Mouse (Mus musculus): ENCODE results near the gene Smurf2. TPM values are rescaled to one million over a fixed set of nuclear protein-coding genes. Genes with fewer than 3 reads are reported as not detected.

Smurf2 gene
- polyA plus RNA-seq, 1 experiment = 13.0 TPM

DNA sequence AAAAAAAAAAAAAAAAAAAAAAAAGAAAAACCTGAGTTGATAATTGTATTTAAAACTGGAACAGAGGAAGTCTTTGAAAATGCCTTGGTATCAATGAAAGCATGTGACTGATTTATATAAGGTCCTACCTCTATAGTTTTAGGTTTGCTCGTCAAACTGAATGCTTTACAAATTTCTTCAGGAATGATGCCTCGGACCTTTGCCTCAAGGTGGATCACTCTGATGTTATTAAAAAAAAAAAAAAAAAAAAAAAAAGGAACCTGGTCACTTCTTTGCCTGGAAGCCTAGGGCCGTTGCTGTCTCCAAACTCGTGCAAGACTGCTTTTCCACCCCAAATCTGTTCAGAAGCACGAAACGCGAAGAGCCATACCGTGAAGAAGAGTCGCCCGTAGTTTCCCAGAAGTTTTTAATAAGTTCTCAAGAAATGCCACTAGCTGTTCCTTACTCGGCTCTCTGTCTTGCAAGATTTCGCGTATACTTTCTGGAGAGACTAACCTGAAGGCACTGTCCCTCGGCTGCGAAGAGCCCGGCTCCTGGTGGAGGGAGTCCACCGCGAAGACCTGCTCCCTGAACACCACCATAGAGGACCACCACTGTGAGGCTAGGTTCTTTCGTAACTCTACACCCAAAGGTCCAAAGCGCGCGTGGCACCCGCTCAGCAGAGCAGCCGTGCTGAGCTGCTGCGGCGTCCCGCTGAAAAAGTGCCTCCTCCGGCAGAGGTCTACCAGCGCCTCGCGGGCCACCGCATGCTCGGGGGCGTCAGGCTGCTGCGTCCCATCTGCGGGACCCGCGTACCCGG lies 141.7 kb downstream of the Smurf2 start:
- peaks cover 55% of the 10 kb centered on the region for H3K79me2 ChIP-seq (ENCODE audit: control insufficient read depth, insufficient read depth)
- peak overlapping the region; percentile 74 for H3K4me3 ChIP-seq (ENCODE audit: insufficient read depth, poor library complexity, severe bottlenecking)
- H3ac ChIP-seq (ENCODE audit: control insufficient read depth, insufficient read length, low read depth) = peak overlapping the region; percentile 87
- H3K36me3 ChIP-seq (ENCODE audit: control insufficient read depth, insufficient read depth) = peaks cover 77% of the 10 kb centered on the region
- TF ChIP-seq MYOG (IDR thresholded peaks at IDR 0.05; ENCODE audit: control insufficient read depth, extremely low read depth, insufficient read length) (no peak), MAX (IDR thresholded peaks at IDR 0.05) (peak; percentile 58), CEBPB (IDR thresholded peaks at IDR 0.05; ENCODE audit: low read depth) (no peak)
- no peaks in the 10 kb centered on the region for H3K27me3 ChIP-seq (ENCODE audit: control insufficient read depth, insufficient read depth, insufficient read length)
- H3K79me3 ChIP-seq (ENCODE audit: low read depth) = peaks cover 24% of the 10 kb centered on the region

DNA sequence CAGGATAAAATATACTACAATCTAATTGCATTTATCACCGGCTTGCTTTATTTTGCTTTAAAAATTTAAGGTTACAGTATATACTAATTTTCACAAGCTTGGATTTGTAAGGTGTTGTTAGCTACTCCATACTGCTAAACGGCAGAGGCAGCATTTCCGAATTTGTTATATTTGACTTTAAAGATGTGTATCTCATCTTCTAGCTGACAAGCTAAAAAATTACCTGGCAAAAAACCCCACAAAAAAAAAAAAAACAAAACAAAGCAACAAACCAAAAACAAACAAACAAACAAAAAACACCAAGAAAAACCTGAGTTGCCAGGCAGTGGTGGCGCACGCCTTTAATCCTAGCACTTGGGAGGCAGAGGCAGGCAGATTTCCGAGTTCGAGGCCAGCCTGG lies 142.4 kb downstream of the Smurf2 start:
- peaks cover 48% of the 10 kb centered on the region for H3K79me2 ChIP-seq (ENCODE audit: control insufficient read depth, insufficient read depth)
- H3K36me3 ChIP-seq (ENCODE audit: control insufficient read depth, insufficient read depth) = peaks cover 77% of the 10 kb centered on the region
- H3K27me3 ChIP-seq (ENCODE audit: control insufficient read depth, insufficient read depth, insufficient read length) = no peaks in the 10 kb centered on the region
- peak overlapping the region; percentile 74 for H3K4me3 ChIP-seq (ENCODE audit: insufficient read depth, poor library complexity, severe bottlenecking)
- H3K79me3 ChIP-seq (ENCODE audit: low read depth) = peaks cover 17% of the 10 kb centered on the region
- H3ac ChIP-seq (ENCODE audit: control insufficient read depth, insufficient read length, low read depth) = no peak overlapping the region
- TF ChIP-seq CEBPB (IDR thresholded peaks at IDR 0.05; ENCODE audit: low read depth) (no peak), MYOG (IDR thresholded peaks at IDR 0.05; ENCODE audit: control insufficient read depth, extremely low read depth, insufficient read length) (no peak), MAX (IDR thresholded peaks at IDR 0.05) (no peak), USF1 (IDR thresholded peaks at IDR 0.05; ENCODE audit: low read depth) (no peak), MYOD1 (IDR thresholded peaks at IDR 0.05; ENCODE audit: control insufficient read depth, insufficient read length, low read depth) (no peak), FOSL1 (IDR thresholded peaks at IDR 0.05; ENCODE audit: insufficient read depth, low read length, poor library complexity, severe bottlenecking) (no peak), CTCF (IDR thresholded peaks at IDR 0.05; ENCODE audit: control insufficient read depth, insufficient read depth, insufficient read length) (no peak)

- Histone ChIP-seq H3K27me3 (ENCODE audit: control insufficient read depth, insufficient read depth, insufficient read length) (no peaks in the 10 kb centered on the region), H3K79me3 (ENCODE audit: low read depth) (peaks cover 11% of the 10 kb centered on the region), H3K4me3 (ENCODE audit: insufficient read depth, poor library complexity, severe bottlenecking) (no peak overlapping the region), H3K79me2 (ENCODE audit: control insufficient read depth, insufficient read depth) (peaks cover 41% of the 10 kb centered on the region), H3ac (ENCODE audit: control insufficient read depth, insufficient read length, low read depth) (no peak overlapping the region), H3K36me3 (ENCODE audit: control insufficient read depth, insufficient read depth) (peaks cover 77% of the 10 kb centered on the region)
- TF ChIP-seq FOSL1 (IDR thresholded peaks at IDR 0.05; ENCODE audit: insufficient read depth, low read length, poor library complexity, severe bottlenecking) (no peak), CTCF (IDR thresholded peaks at IDR 0.05; ENCODE audit: control insufficient read depth, insufficient read depth, insufficient read length) (no peak), CEBPB (IDR thresholded peaks at IDR 0.05; ENCODE audit: low read depth) (no peak), MYOG (IDR thresholded peaks at IDR 0.05; ENCODE audit: control insufficient read depth, extremely low read depth, insufficient read length) (no peak), USF1 (IDR thresholded peaks at IDR 0.05; ENCODE audit: low read depth) (no peak)
These were observed 143.1 kb downstream of the Smurf2 start for GRCm38 (mm10) chr11:106777395-106777794.

- Histone ChIP-seq H3K27me3 (ENCODE audit: control insufficient read depth, insufficient read depth, insufficient read length) (no peaks in the 10 kb centered on the region), H3K4me3 (ENCODE audit: insufficient read depth, poor library complexity, severe bottlenecking) (no peak overlapping the region), H3K79me3 (ENCODE audit: low read depth) (peaks cover 11% of the 10 kb centered on the region), H3K36me3 (ENCODE audit: control insufficient read depth, insufficient read depth) (peaks cover 77% of the 10 kb centered on the region), H3ac (ENCODE audit: control insufficient read depth, insufficient read length, low read depth) (no peak overlapping the region), H3K79me2 (ENCODE audit: control insufficient read depth, insufficient read depth) (peaks cover 36% of the 10 kb centered on the region)
- TF ChIP-seq USF1 (IDR thresholded peaks at IDR 0.05; ENCODE audit: low read depth) (no peak), CEBPB (IDR thresholded peaks at IDR 0.05; ENCODE audit: low read depth) (peak; percentile 69), MYOG (IDR thresholded peaks at IDR 0.05; ENCODE audit: control insufficient read depth, extremely low read depth, insufficient read length) (no peak)
These were observed 143.6 kb downstream of the Smurf2 start for GRCm38 (mm10) chr11:106776960-106777359.

- H3K36me3 ChIP-seq (ENCODE audit: control insufficient read depth, insufficient read depth) = peaks cover 89% of the 10 kb centered on the region
- H3K79me2 ChIP-seq (ENCODE audit: control insufficient read depth, insufficient read depth) = peaks cover 19% of the 10 kb centered on the region
- no peaks in the 10 kb centered on the region for H3K27me3 ChIP-seq (ENCODE audit: control insufficient read depth, insufficient read depth, insufficient read length)
- H3K79me3 ChIP-seq (ENCODE audit: low read depth) = peaks cover 6% of the 10 kb centered on the region
- no peak overlapping the region for H3K4me3 ChIP-seq (ENCODE audit: insufficient read depth, poor library complexity, severe bottlenecking)
- TF ChIP-seq USF1 (IDR thresholded peaks at IDR 0.05; ENCODE audit: low read depth) = no peak
- no peak for TF ChIP-seq FOSL1 (IDR thresholded peaks at IDR 0.05; ENCODE audit: insufficient read depth, low read length, poor library complexity, severe bottlenecking)
- no peak for TF ChIP-seq CTCF (IDR thresholded peaks at IDR 0.05; ENCODE audit: control insufficient read depth, insufficient read depth, insufficient read length)
- TF ChIP-seq MYOD1 (IDR thresholded peaks at IDR 0.05; ENCODE audit: control insufficient read depth, insufficient read length, low read depth) = no peak
- TF ChIP-seq MYOG (IDR thresholded peaks at IDR 0.05; ENCODE audit: control insufficient read depth, extremely low read depth, insufficient read length) = no peak
- TF ChIP-seq CEBPB (IDR thresholded peaks at IDR 0.05; ENCODE audit: low read depth) = no peak
- no peak for TF ChIP-seq MAX (IDR thresholded peaks at IDR 0.05)
- H3ac ChIP-seq (ENCODE audit: control insufficient read depth, insufficient read length, low read depth) = no peak overlapping the region
These were observed 147.5 kb downstream of the Smurf2 start for GRCm38 (mm10) chr11:106773061-106773460.
